Mouse (Mus musculus): ENCODE measurements at regions not wholly inside any gene's neighbourhood (a gene's known extent, or its start where the extent isn't known, plus 50 kb on each side); places are given as distances from the start of the nearest gene placed in this dataset.

GRCm38 (mm10) chr14:14628673-14629072, 73.4 kb upstream of the Slc4a7 start:
- Histone ChIP-seq H3K4me3 (ENCODE audit: low read length) (no peak overlapping the region), H3K4me1 (ENCODE audit: insufficient read depth, low read length) (peaks cover 17% of the 10 kb centered on the region), H3K4me2 (replicated peaks; ENCODE audit: low read depth, low read length) (no peak overlapping the region), H3K27ac (ENCODE audit: low read length) (no peak overlapping the region), H3K9me3 (ENCODE audit: low read length) (no peaks in the 10 kb centered on the region), H3K27me3 (ENCODE audit: insufficient read depth, low read length) (no peaks in the 10 kb centered on the region), H3K36me3 (ENCODE audit: insufficient read depth, low read length) (no peaks in the 10 kb centered on the region), H3K9ac (replicated peaks; ENCODE audit: low read length) (no peak overlapping the region)
- no peak for ATAC-seq (ENCODE audit: low FRiP score, low TSS enrichment)
- 47% methylated on average over 1 of the region's 1 CpGs for WGBS

DNA sequence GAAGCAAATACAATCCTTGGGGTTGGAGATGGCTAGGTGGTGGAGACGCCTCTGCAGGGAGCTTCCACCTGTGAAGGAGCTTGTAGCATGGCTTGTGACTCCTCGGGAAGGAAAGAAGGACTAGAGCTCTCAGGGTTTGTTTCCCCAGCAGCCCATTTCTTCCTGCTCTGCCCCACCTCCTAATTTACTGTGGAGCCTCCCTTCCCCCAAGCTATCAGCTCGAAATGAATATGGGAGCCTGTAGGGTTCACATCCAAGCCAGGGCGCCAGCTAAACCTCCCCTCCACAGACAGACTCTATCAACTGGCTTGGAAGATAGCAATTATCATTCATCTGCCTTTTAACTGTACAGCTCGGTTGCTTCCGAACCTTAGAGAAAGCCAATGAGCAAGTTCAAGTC, 70.3 kb upstream of the Slc4a7 start:
- H3K9me3 ChIP-seq (ENCODE audit: low read length) = no peaks in the 10 kb centered on the region
- no peak overlapping the region for H3K9ac ChIP-seq (replicated peaks; ENCODE audit: low read length)
- no peak overlapping the region for H3K27ac ChIP-seq (ENCODE audit: low read length)
- H3K4me2 ChIP-seq (replicated peaks; ENCODE audit: low read depth, low read length) = no peak overlapping the region
- H3K4me1 ChIP-seq (ENCODE audit: insufficient read depth, low read length) = peaks cover 21% of the 10 kb centered on the region
- no peak for ATAC-seq (ENCODE audit: low FRiP score, low TSS enrichment)
- H3K4me3 ChIP-seq (ENCODE audit: low read length) = no peak overlapping the region
- WGBS = 58% methylated on average over 6 of the region's 6 CpGs
- no peaks in the 10 kb centered on the region for H3K27me3 ChIP-seq (ENCODE audit: insufficient read depth, low read length)
- no peaks in the 10 kb centered on the region for H3K36me3 ChIP-seq (ENCODE audit: insufficient read depth, low read length)

DNA sequence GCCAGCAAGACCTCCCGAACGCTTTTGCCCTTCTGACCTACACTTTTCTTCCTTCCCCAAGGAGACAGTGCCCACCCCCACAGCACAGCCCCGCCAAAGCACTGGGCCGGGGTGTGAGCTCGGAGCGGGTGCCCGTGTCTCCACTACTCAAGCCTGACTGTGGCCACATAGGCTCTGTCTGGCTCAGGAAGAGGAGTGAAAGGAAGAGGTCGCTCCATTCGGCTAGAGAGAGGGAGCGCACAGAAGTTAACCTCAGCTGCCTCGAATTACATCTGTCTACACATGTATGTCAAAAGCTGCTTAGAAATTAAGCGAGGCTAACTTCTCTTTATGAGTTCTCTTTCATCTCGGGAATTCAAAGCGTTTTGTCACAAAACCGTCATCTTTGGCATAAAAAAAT, 69.6 kb upstream of the Slc4a7 start:
- no peaks in the 10 kb centered on the region for H3K9me3 ChIP-seq (ENCODE audit: low read length)
- H3K4me3 ChIP-seq (ENCODE audit: low read length) = peak overlapping the region; percentile 42
- WGBS = under 1% methylated on average over 15 of the region's 15 CpGs
- H3K27me3 ChIP-seq (ENCODE audit: insufficient read depth, low read length) = no peaks in the 10 kb centered on the region
- H3K4me2 ChIP-seq (replicated peaks; ENCODE audit: low read depth, low read length) = peak overlapping the region; percentile 67
- no peaks in the 10 kb centered on the region for H3K36me3 ChIP-seq (ENCODE audit: insufficient read depth, low read length)
- peak overlapping the region; percentile 55; the same call in 1 of the 2 replicates for H3K9ac ChIP-seq (replicated peaks; ENCODE audit: low read length)
- no peak overlapping the region for H3K27ac ChIP-seq (ENCODE audit: low read length)
- peak; percentile 88 for ATAC-seq (ENCODE audit: low FRiP score, low TSS enrichment)
- peaks cover 21% of the 10 kb centered on the region for H3K4me1 ChIP-seq (ENCODE audit: insufficient read depth, low read length)

DNA sequence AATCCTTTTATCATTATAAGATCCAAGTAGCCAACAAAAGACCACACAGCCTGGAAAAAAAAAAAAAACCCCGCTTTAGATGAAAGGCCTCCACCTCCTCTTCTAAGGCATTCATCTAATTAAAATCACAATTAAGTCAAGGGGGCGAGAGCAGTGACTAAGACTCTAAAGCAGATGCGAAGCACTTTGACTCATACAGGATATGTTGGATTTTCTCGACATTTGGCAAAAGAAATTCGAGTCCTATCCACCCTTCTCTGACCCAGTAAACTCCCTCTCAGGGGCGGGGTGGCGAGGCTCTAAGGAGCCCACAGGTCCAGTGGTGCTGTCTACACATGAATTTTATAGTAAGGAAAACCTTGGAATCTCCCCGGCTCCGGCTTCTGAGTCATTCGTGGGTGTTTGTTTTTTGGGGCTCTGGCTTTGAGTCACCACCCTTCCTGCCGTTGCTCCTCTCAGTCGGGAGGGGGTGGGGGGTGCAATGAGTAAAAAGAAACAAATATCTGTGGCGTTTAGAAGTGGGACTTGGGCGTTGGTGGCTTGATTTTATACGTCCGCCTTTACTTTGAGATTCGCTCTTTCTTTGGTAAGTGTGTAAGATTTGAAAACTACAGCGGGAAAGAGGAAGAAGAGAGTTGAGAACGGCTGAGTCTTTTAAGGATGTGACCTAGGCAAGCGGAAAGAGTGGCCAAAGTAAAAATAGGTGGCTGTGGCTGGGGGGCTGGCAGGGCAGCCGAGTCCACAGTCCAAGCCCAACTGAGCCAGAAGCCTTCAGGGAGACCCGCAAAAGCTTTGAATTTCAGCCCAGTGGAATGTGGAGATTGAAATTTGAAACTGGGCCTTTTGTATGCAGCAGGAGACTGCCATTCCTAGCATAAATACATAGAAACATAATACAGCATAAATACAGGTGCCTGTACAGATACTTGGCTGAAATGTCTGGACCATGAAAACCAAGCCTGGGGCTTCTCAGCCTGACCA, 68.8 kb upstream of the Slc4a7 start:
- peak overlapping the region; percentile 67 for H3K4me2 ChIP-seq (replicated peaks; ENCODE audit: low read depth, low read length)
- peak overlapping the region; percentile 55 for H3K9ac ChIP-seq (replicated peaks; ENCODE audit: low read length)
- H3K9me3 ChIP-seq (ENCODE audit: low read length) = no peaks in the 10 kb centered on the region
- ATAC-seq (ENCODE audit: low FRiP score, low TSS enrichment) = peak; percentile 79
- no peaks in the 10 kb centered on the region for H3K36me3 ChIP-seq (ENCODE audit: insufficient read depth, low read length)
- peak overlapping the region; percentile 51 for H3K27ac ChIP-seq (ENCODE audit: low read length)
- peaks cover 21% of the 10 kb centered on the region for H3K4me1 ChIP-seq (ENCODE audit: insufficient read depth, low read length)
- 2% methylated on average over 22 of the region's 22 CpGs for WGBS
- peak overlapping the region; percentile 42 for H3K4me3 ChIP-seq (ENCODE audit: low read length)
- no peaks in the 10 kb centered on the region for H3K27me3 ChIP-seq (ENCODE audit: insufficient read depth, low read length)

GRCm38 (mm10) chr14:14634021-14634420, 68.1 kb upstream of the Slc4a7 start:
- H3K4me3 ChIP-seq (ENCODE audit: low read length) = no peak overlapping the region
- no peaks in the 10 kb centered on the region for H3K9me3 ChIP-seq (ENCODE audit: low read length)
- 0 out of 2 replicates have a peak overlapping the region, but pooled peaks have one; percentile 67 for H3K4me2 ChIP-seq (replicated peaks; ENCODE audit: low read depth, low read length)
- H3K9ac ChIP-seq (replicated peaks; ENCODE audit: low read length) = no peak overlapping the region
- no peak for ATAC-seq (ENCODE audit: low FRiP score, low TSS enrichment)
- WGBS = 29% methylated on average over 2 of the region's 2 CpGs
- H3K4me1 ChIP-seq (ENCODE audit: insufficient read depth, low read length) = peaks cover 21% of the 10 kb centered on the region
- H3K36me3 ChIP-seq (ENCODE audit: insufficient read depth, low read length) = no peaks in the 10 kb centered on the region
- H3K27me3 ChIP-seq (ENCODE audit: insufficient read depth, low read length) = no peaks in the 10 kb centered on the region
- H3K27ac ChIP-seq (ENCODE audit: low read length) = no peak overlapping the region

DNA sequence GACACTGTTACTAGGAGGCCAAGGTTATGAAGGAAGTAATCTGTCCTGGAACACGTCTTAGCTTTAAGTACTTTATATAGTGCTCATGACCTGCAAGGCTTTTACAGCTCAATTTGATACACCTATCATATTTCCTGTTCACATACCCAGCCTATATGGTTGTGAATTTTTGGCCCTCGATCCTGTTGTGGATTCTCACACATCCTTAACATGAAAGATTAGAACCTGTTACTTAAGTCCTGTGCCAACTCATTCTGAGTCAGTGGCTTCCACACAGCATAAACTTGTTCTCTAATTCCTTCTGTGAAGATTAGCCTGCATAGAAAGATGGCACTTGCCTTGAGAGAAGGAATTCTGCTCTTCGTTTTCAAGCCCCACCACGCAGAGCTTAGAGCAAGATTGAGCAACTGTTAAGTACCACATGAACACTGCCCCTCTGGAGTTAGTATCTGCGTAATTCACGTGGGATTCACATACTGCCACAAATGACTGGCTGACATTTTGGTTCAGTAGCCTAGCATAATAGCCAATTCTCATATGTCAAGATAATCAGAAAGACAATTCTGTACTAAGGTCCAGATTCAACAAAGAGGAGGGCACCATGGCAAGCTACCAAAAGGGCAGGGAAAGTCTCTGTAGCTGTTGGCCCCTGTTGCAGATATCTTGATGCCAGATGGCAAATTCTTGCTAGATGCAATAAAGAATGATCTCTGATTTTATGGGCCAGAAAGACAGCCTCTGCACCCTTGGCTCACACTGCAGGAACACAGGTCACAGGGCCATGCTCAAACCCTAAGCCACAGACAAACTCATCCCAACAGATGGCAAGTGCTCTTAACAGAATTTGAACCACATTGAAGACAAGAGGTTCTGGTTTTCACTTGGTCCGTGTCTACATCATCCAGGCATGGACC, 62.7 kb upstream of the Slc4a7 start:
- no peaks in the 10 kb centered on the region for H3K9me3 ChIP-seq (ENCODE audit: low read length)
- H3K4me2 ChIP-seq (replicated peaks; ENCODE audit: low read depth, low read length) = no peak overlapping the region
- no peak overlapping the region for H3K9ac ChIP-seq (replicated peaks; ENCODE audit: low read length)
- H3K36me3 ChIP-seq (ENCODE audit: insufficient read depth, low read length) = no peaks in the 10 kb centered on the region
- peak; percentile 49; the same call in 1 of the 2 replicates for ATAC-seq (ENCODE audit: low FRiP score, low TSS enrichment)
- H3K4me3 ChIP-seq (ENCODE audit: low read length) = no peak overlapping the region
- H3K27ac ChIP-seq (ENCODE audit: low read length) = peak overlapping the region; percentile 45; the same call in 1 of the 2 replicates
- peaks cover 7% of the 10 kb centered on the region; the same call in 1 of the 2 replicates for H3K4me1 ChIP-seq (ENCODE audit: insufficient read depth, low read length)
- no peaks in the 10 kb centered on the region for H3K27me3 ChIP-seq (ENCODE audit: insufficient read depth, low read length)
- WGBS = 66% methylated on average over 7 of the region's 7 CpGs

DNA sequence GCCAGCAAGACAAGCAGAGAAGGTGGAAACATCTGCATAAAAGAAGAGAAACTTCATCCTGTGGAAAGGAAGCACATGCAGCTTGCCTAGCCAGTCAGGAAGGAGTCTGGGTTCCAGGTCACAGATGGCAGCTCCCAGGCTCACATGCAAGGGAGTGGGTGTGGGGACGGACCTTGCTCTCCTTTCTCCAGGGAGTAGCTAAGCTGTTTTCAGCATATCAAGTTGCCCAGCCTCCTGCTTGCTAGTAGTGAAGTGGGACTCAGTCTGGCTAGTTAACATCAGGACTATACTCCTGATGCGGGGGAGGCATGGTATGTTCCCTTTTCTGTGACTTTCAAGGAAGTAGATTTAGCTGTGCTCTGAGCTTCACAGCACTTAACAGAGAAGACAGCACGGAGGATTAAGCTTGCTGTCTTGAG, 62.0 kb upstream of the Slc4a7 start:
- 22% methylated on average over 3 of the region's 3 CpGs for WGBS
- peak overlapping the region; percentile 45; the same call in 1 of the 2 replicates for H3K27ac ChIP-seq (ENCODE audit: low read length)

DNA sequence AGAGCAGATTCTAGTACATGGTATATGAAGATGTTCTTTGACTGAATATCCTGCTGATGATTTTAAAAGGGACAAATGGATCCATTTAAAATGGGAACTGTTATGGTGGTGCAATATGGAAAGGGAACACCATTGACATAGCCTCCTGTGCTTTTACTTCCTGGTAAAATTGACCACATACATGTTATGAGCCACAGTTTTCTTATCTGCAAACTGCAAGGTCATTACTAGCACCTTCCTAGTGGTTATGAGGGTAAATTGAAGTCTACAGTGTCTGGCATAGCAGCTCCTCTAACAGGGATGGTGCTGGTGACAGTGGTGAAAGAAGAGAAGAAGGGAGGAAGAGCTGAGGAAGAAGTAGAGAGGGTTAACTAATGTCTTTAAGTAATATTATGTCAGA, 61.5 kb upstream of the Slc4a7 start:
- Histone ChIP-seq H3K4me3 (ENCODE audit: low read length) (no peak overlapping the region), H3K36me3 (ENCODE audit: insufficient read depth, low read length) (no peaks in the 10 kb centered on the region), H3K9me3 (ENCODE audit: low read length) (no peaks in the 10 kb centered on the region), H3K27me3 (ENCODE audit: insufficient read depth, low read length) (no peaks in the 10 kb centered on the region), H3K9ac (replicated peaks; ENCODE audit: low read length) (no peak overlapping the region), H3K27ac (ENCODE audit: low read length) (no peak overlapping the region), H3K4me2 (replicated peaks; ENCODE audit: low read depth, low read length) (no peak overlapping the region), H3K4me1 (ENCODE audit: insufficient read depth, low read length) (peaks cover 7% of the 10 kb centered on the region; the same call in 1 of the 2 replicates)
- no peak for ATAC-seq (ENCODE audit: low FRiP score, low TSS enrichment)

More for the DNA sequence above, 62.0 kb upstream of the Slc4a7 start:
- Histone ChIP-seq H3K36me3 (ENCODE audit: insufficient read depth, low read length) (no peaks in the 10 kb centered on the region), H3K4me1 (ENCODE audit: insufficient read depth, low read length) (peaks cover 7% of the 10 kb centered on the region; the same call in 1 of the 2 replicates), H3K9ac (replicated peaks; ENCODE audit: low read length) (no peak overlapping the region), H3K9me3 (ENCODE audit: low read length) (no peaks in the 10 kb centered on the region), H3K4me2 (replicated peaks; ENCODE audit: low read depth, low read length) (no peak overlapping the region), H3K27me3 (ENCODE audit: insufficient read depth, low read length) (no peaks in the 10 kb centered on the region), H3K4me3 (ENCODE audit: low read length) (no peak overlapping the region)
- peak; percentile 89 for ATAC-seq (ENCODE audit: low FRiP score, low TSS enrichment)

DNA sequence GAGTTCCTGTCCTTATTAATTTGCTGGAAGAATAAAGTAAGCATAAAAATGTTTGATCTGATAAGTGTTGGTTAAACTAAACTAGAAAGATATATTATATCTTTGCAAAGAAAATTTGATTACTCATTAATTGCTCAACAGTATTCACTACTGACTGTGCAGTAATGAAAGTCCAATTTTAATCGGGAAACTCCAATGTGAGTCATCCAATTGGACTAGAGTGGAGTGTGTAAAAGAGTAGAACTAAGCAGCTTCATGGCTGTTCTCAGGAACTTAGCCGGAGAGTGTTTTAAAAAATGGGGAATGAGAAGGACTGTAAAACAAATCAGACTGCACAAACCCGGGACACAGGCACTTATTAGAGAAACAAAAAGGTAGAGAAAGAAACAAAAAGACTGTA, 58.5 kb upstream of the Slc4a7 start:
- Histone ChIP-seq H3K4me1 (ENCODE audit: insufficient read depth, low read length) (peaks cover 7% of the 10 kb centered on the region; the same call in 1 of the 2 replicates), H3K4me2 (replicated peaks; ENCODE audit: low read depth, low read length) (no peak overlapping the region), H3K27ac (ENCODE audit: low read length) (no peak overlapping the region), H3K9me3 (ENCODE audit: low read length) (no peaks in the 10 kb centered on the region), H3K4me3 (ENCODE audit: low read length) (no peak overlapping the region), H3K36me3 (ENCODE audit: insufficient read depth, low read length) (no peaks in the 10 kb centered on the region), H3K27me3 (ENCODE audit: insufficient read depth, low read length) (no peaks in the 10 kb centered on the region), H3K9ac (replicated peaks; ENCODE audit: low read length) (no peak overlapping the region)
- ATAC-seq (ENCODE audit: low FRiP score, low TSS enrichment) = no peak
- WGBS = 91% methylated on average over 3 of the region's 3 CpGs

Data from kidney, embryonic 16.5 days (tissue).